ENCODE assay signal across 7 mouse cellular contexts in the genomic region with DNA sequence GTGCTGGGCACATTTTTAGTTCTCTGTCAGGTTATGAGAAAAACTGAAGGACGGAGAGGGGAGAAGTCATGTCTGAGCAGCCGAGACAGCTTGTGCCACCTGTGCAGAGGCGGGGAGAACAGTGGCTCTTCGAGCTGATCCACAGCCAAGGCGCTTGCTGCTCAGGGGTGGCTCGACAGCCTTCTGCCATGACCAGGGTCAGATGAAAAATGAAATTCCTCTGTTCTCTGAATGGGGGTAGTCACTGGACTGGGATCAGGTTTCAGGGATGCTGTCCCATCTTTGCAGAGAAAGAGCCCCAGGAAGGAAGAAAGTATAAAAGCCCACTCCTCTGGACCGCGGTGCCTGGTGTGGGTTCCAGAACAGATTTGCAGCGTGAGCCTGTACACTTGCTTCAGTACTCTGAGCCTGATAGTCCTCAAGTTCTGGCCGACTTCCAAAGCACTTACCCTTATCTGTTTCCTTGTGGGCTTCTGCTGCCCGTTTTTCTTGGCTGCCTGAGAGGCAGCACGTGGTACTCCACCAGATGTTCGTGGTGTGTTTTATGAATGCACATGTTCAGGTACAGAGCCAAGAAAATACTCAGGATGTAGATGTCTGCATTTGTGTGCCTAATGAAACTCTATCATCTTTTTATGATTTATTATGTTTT. TPM values are rescaled to one million over a fixed set of nuclear protein-coding genes. Genes with fewer than 3 reads are reported as not detected.
DNase-seq lines count a peak whose midpoint lies in the region; ATAC-seq and TF ChIP-seq lines count a peak whose summit lies in the region.

No protein-coding gene starts in this region.

- 2% methylated on average over 13 of the region's 13 CpGs for WGBS in thymus, adult 2 months
- 4% methylated on average over 13 of the region's 13 CpGs for WGBS in heart, postnatal 0 days

- no peak overlapping the region for H3K9ac ChIP-seq in heart, postnatal 0 days (replicated peaks; ENCODE audit: low read depth, low read length)

- H3K27ac ChIP-seq in thymus, adult 2 months (ENCODE audit: control insufficient read depth, insufficient read depth, low read length), result no peak overlapping the region
- peak overlapping the region; percentile 76 for H3K27ac ChIP-seq in heart, postnatal 0 days (ENCODE audit: low read depth)

- peaks cover 18% of the 10 kb centered on the region for H3K4me1 ChIP-seq in thymus, adult 2 months (replicated peaks; ENCODE audit: control insufficient read depth, insufficient read depth, low read length)
- H3K4me1 ChIP-seq in heart, postnatal 0 days (ENCODE audit: control insufficient read depth, insufficient read depth), result peaks cover 59% of the 10 kb centered on the region

- H3K9me3 ChIP-seq in heart, postnatal 0 days (replicated peaks; ENCODE audit: control insufficient read depth, low read length), result no peaks in the 10 kb centered on the region

- peak; percentile 82 for ATAC-seq in heart, postnatal 0 days (ENCODE audit: insufficient read depth, low read depth)
- ATAC-seq in frontal cortex, adult (ENCODE audit: low TSS enrichment), result no peak

- TF ChIP-seq POLR2A in thymus, adult 2 months (IDR thresholded peaks at IDR 0.05; ENCODE audit: control insufficient read depth, extremely low read depth, insufficient read depth, low read length, poor library complexity), result no peak

- TF ChIP-seq CTCF in thymus, adult 2 months (IDR thresholded peaks at IDR 0.05; ENCODE audit: borderline replicate concordance, control insufficient read depth, extremely low read depth, insufficient read depth, low read length, poor library complexity), result no peak
- TF ChIP-seq CTCF in heart, postnatal 0 days (IDR thresholded peaks at IDR 0.05; ENCODE audit: low read depth), result no peak

- peak; percentile 16 for DNase-seq in thymus, adult 2 months
- no peak for DNase-seq in thymus, postnatal 10 days (ENCODE audit: low spot score in 2 of 2)
- peak; percentile 79 to 80 for DNase-seq in cerebellum, postnatal 10 days
- peak; percentile 94 for DNase-seq in heart, postnatal 0 days (ENCODE audit: low spot score)
- DNase-seq in lung, adult 18-20 months, result peak; percentile 74 to 84
- peak; percentile 19 for DNase-seq in thymus, postnatal 14 days

- H3K36me3 ChIP-seq in thymus, adult 2 months (ENCODE audit: control insufficient read depth, insufficient read depth, low read length), result no peaks in the 10 kb centered on the region
- no peaks in the 10 kb centered on the region for H3K36me3 ChIP-seq in heart, postnatal 0 days (replicated peaks; ENCODE audit: control insufficient read depth, insufficient read depth, low read length)

- no peak overlapping the region for H3K4me3 ChIP-seq in thymus, adult 2 months (ENCODE audit: control insufficient read depth, insufficient read depth, low read length)
- H3K4me3 ChIP-seq in heart, postnatal 0 days (ENCODE audit: low read depth, low read length), result no peak overlapping the region

- peak overlapping the region; percentile 49 for H3K4me2 ChIP-seq in heart, postnatal 0 days (ENCODE audit: low read depth, low read length)

- H3K27me3 ChIP-seq in thymus, adult 2 months (ENCODE audit: control insufficient read depth, insufficient read depth, low read length), result no peaks in the 10 kb centered on the region
- no peaks in the 10 kb centered on the region for H3K27me3 ChIP-seq in heart, postnatal 0 days (ENCODE audit: control insufficient read depth, insufficient read depth, low read length)

- peak; percentile 87; the same call in 1 of the 2 replicates for TF ChIP-seq EP300 in heart, postnatal 0 days (IDR thresholded peaks at IDR 0.05; ENCODE audit: low read depth)

RNA-seq across cellular contexts. Expression of a gene that starts 20.8 kb away (rescaled TPM):
- 0.71 and 1.5 TPM in 2 replicates for polyA plus RNA-seq in thymus, adult 2 months (2012; rRNA removed)
- 11.0 and 18.4 TPM in 2 replicates for total RNA-seq in heart, postnatal 0 days (2014; rRNA removed; ENCODE audit: low replicate concordance)
- polyA plus RNA-seq in heart, postnatal 0 days (2015; fragmentation: Nextera tagmentation; extraction: Ambion mirVana), result 4.6 and 5.3 TPM in 2 replicates

RNA-seq across cellular contexts. Expression of a gene that starts 56.6 kb away (rescaled TPM):
- polyA plus RNA-seq in thymus, adult 2 months (2012; rRNA removed), result 29.6 and 31.9 TPM in 2 replicates
- 1.2 and 11.6 TPM in 2 replicates for total RNA-seq in heart, postnatal 0 days (2014; rRNA removed; ENCODE audit: low replicate concordance)
- polyA plus RNA-seq in heart, postnatal 0 days (2015; fragmentation: Nextera tagmentation; extraction: Ambion mirVana), result 0.07 and 0.08 TPM in 2 replicates

Comparison
In these comparisons a context has a peak if more than half of its experiments do, and no peak if none do; other contexts are left out.
1. DNase-seq: peak in thymus, adult 2 months (single experiment), cerebellum, postnatal 10 days (2 of 2), heart, postnatal 0 days (single experiment), lung, adult 18-20 months (2 of 2) and thymus, postnatal 14 days (single experiment); none in thymus, postnatal 10 days (0 of 2).
2. RNA of a gene that starts 56.6 kb away (polyA plus RNA-seq): 29.6 to 31.9 TPM in thymus, adult 2 months; 0.07 to 0.08 TPM in heart, postnatal 0 days; every median in the first group is over 10 times any median in the second.